Mouse (Mus musculus) bone marrow macrophage, adult 2 months (primary cell): ENCODE data around the gene Atxn2l. TPM values are rescaled to one million over a fixed set of nuclear protein-coding genes. Genes with fewer than 3 reads are reported as not detected.

Experiments used
- H3K27ac ChIP-seq: 2 replicates; pipeline ENCODE4 v1.5.1; 2012; ENCODE audit warnings: low read depth, low read length; ENCODE audit not compliant: insufficient read depth
- H3K4me1 ChIP-seq: 2 replicates; pipeline ENCODE4 v1.6.1; 2012; ENCODE audit warnings: low read length; ENCODE audit not compliant: control insufficient read depth, insufficient read depth
- H3K4me3 ChIP-seq: 2 replicates; pipeline ENCODE4 v1.5.1; 2012; ENCODE audit warnings: mild to moderate bottlenecking, low read length, moderate library complexity; ENCODE audit not compliant: insufficient read depth
- CTCF ChIP-seq: IDR thresholded peaks from 2 replicates; pipeline ENCODE4 v1.5.1; 2012; ENCODE audit warnings: low read depth, mild to moderate bottlenecking, low read length, moderate library complexity
- POLR2A ChIP-seq: IDR thresholded peaks from 2 replicates; pipeline ENCODE4 v1.6.1; 2012; ENCODE audit warnings: mild to moderate bottlenecking, low read depth, low read length, borderline replicate concordance
- polyA plus RNA-seq: library from polyadenylated mRNA; stranded (reverse); fragments of >200 nt; gene quantifications from 2 replicates; pipeline ENCODE4 v1.2.4, GENCODE M21; 2012; ENCODE audit not compliant: missing spikeins, insufficient read depth, insufficient read length

Atxn2l gene
- polyA plus RNA-seq, 1 experiment = 128 TPM

- no peak overlapping the region for H3K27ac ChIP-seq
- TF ChIP-seq CTCF (no peak), POLR2A (no peak)
- H3K4me3 ChIP-seq = no peak overlapping the region
Measured at GRCm38 (mm10) chr7:126518261-126518941, 15.2 kb upstream of the Atxn2l start.

GRCm38 (mm10) chr7:126511287-126511686 is 8.1 kb upstream of the Atxn2l start:
- TF ChIP-seq CTCF (no peak), POLR2A (no peak)
- Histone ChIP-seq H3K4me3 (no peak overlapping the region), H3K27ac (no peak overlapping the region), H3K4me1 (no peaks in the 10 kb centered on the region)

More at GRCm38 (mm10) chr7:126518261-126518941, 15.2 kb upstream of the Atxn2l start:
- H3K4me1 ChIP-seq = peaks cover 6% of the 10 kb centered on the region

- Histone ChIP-seq H3K4me1 (peaks cover 5% of the 10 kb centered on the region; the same call in 1 of the 2 replicates), H3K4me3 (no peak overlapping the region)
- TF ChIP-seq POLR2A (no peak), CTCF (no peak)
Measured at GRCm38 (mm10) chr7:126507126-126507778, 4.0 kb upstream of the Atxn2l start.

GRCm38 (mm10) chr7:126504913-126505312 is 1.7 kb upstream of the Atxn2l start:
- Histone ChIP-seq H3K4me1 (peaks cover 7% of the 10 kb centered on the region), H3K27ac (no peak overlapping the region), H3K4me3 (no peak overlapping the region)
- TF ChIP-seq CTCF (no peak), POLR2A (no peak)

More at GRCm38 (mm10) chr7:126507126-126507778, 4.0 kb upstream of the Atxn2l start:
- no peak overlapping the region for H3K27ac ChIP-seq

GRCm38 (mm10) chr7:126502751-126503150 is 486 bp downstream of the Atxn2l start:
- Histone ChIP-seq H3K27ac (peak overlapping the region; percentile 97), H3K4me3 (peak overlapping the region; percentile 90), H3K4me1 (peaks cover 7% of the 10 kb centered on the region)
- TF ChIP-seq CTCF (no peak), POLR2A (no peak)

GRCm38 (mm10) chr7:126502023-126502741 is 1.1 kb downstream of the Atxn2l start:
- Histone ChIP-seq H3K27ac (peak overlapping the region; percentile 97), H3K4me3 (peak overlapping the region; percentile 90), H3K4me1 (peaks cover 7% of the 10 kb centered on the region)
- TF ChIP-seq CTCF = no peak
- no peak for TF ChIP-seq POLR2A

- no peak for TF ChIP-seq POLR2A
- TF ChIP-seq CTCF = no peak
- Histone ChIP-seq H3K4me3 (peak overlapping the region; percentile 90), H3K4me1 (peaks cover 7% of the 10 kb centered on the region), H3K27ac (peak overlapping the region; percentile 92)
Measured at GRCm38 (mm10) chr7:126501684-126502022, 1.6 kb downstream of the Atxn2l start.

- no peak overlapping the region for H3K4me3 ChIP-seq
- no peak overlapping the region for H3K27ac ChIP-seq
- peaks cover 7% of the 10 kb centered on the region for H3K4me1 ChIP-seq
- TF ChIP-seq POLR2A (no peak), CTCF (no peak)
Measured at GRCm38 (mm10) chr7:126499416-126499815, 3.8 kb downstream of the Atxn2l start.

GRCm38 (mm10) chr7:126497966-126498365 is 5.3 kb downstream of the Atxn2l start:
- no peak for TF ChIP-seq POLR2A
- TF ChIP-seq CTCF = no peak
- peaks cover 2% of the 10 kb centered on the region; the same call in 1 of the 2 replicates for H3K4me1 ChIP-seq
- H3K27ac ChIP-seq = no peak overlapping the region
- H3K4me3 ChIP-seq = no peak overlapping the region
